Mouse (Mus musculus): Measurements from ENCODE around the gene Fes.

GRCm38 (mm10) chr7:80356351-80356750 is 31.4 kb downstream of the Fes start:
- TF ChIP-seq GATA1 (IDR thresholded peaks at IDR 0.05; ENCODE audit: borderline replicate concordance, low read length) (no peak), FLI1 (IDR thresholded peaks at IDR 0.05; ENCODE audit: low read length) (no peak)

Measured in megakaryocyte, embryonic 14.5 days (primary cell).